Comparison of ENCODE assay signal across 30 mouse cellular contexts in genomic region chr13:112118564-112118963, GRCm38 (mm10).
DNase-seq lines count a peak whose midpoint lies in the region; ATAC-seq lines count a peak whose summit lies in the region.
"Had no signal": no experiment of that assay in that cellular context is flagged by ENCODE, and none has a peak within 500 bp of the region (broad histone marks: within the 10 kb centered on the region; RNA-seq: fewer than 3 reads in every experiment).

No protein-coding gene starts in this region.

- H3K9me3 ChIP-seq in heart, embryonic 13.5 days: no peaks in the 10 kb centered on the region
- H3K9me3 ChIP-seq in kidney, embryonic 15.5 days (replicated peaks): no peaks in the 10 kb centered on the region
- H3K9me3 ChIP-seq: embryonic facial prominence, embryonic 13.5 days; hindbrain, embryonic 12.5 days; intestine, embryonic 15.5 days; limb, embryonic 12.5 days; liver, embryonic 12.5 days; midbrain, embryonic 10.5 days; midbrain, embryonic 15.5 days; neural tube, embryonic 15.5 days; stomach, embryonic 15.5 days had no signal

- H3K4me2 ChIP-seq in heart, embryonic 13.5 days: no peak overlapping the region
- H3K4me2 ChIP-seq in kidney, embryonic 15.5 days: no peak overlapping the region
- H3K4me2 ChIP-seq: embryonic facial prominence, embryonic 13.5 days; hindbrain, embryonic 12.5 days; intestine, embryonic 15.5 days; limb, embryonic 12.5 days; liver, embryonic 12.5 days; midbrain, embryonic 15.5 days; neural tube, embryonic 15.5 days; stomach, embryonic 15.5 days had no signal

- intact Hi-C loops in heart, postnatal 14 days (cut with DNase I): no loop called here

- H3K36me3 ChIP-seq in heart, embryonic 13.5 days: no peaks in the 10 kb centered on the region
- H3K36me3 ChIP-seq in kidney, embryonic 15.5 days: no peaks in the 10 kb centered on the region
- H3K36me3 ChIP-seq: embryonic facial prominence, embryonic 13.5 days; hindbrain, embryonic 12.5 days; intestine, embryonic 15.5 days; limb, embryonic 12.5 days; liver, embryonic 12.5 days; midbrain, embryonic 10.5 days; midbrain, embryonic 15.5 days; neural tube, embryonic 15.5 days; stomach, embryonic 15.5 days had no signal

- H3K9ac ChIP-seq in heart, embryonic 13.5 days: no peak overlapping the region
- no peak overlapping the region for H3K9ac ChIP-seq in kidney, embryonic 15.5 days
- H3K9ac ChIP-seq: embryonic facial prominence, embryonic 13.5 days; hindbrain, embryonic 12.5 days; intestine, embryonic 15.5 days; limb, embryonic 12.5 days; liver, embryonic 12.5 days; liver, postnatal 0 days; midbrain, embryonic 15.5 days; neural tube, embryonic 15.5 days; stomach, embryonic 15.5 days had no signal

- ATAC-seq in heart, embryonic 13.5 days (ENCODE audit: extremely low read depth, insufficient number of reproducible peaks, low FRiP score, low TSS enrichment): no peak
- no peak for ATAC-seq in kidney, embryonic 15.5 days (replicated peaks; ENCODE audit: low FRiP score)
- ATAC-seq: activated CD4-positive, CD25-positive, alpha-beta regulatory T cell, adult 4 months; forebrain, embryonic 16.5 days; hindbrain, postnatal 0 days; intestine, embryonic 15.5 days; liver, embryonic 12.5 days; liver, postnatal 0 days; midbrain, embryonic 15.5 days had no signal

- 90% methylated on average over 3 of the region's 3 CpGs for WGBS in heart, embryonic 13.5 days
- WGBS in kidney, embryonic 15.5 days: 93% methylated on average over 3 of the region's 3 CpGs

- DNase-seq in cerebellum, adult 11-12 months: peak; percentile 21
- DNase-seq in cerebellum, adult 8-10 months: no peak
- no peak for DNase-seq in heart, postnatal 14 days
- peak; percentile 18 for DNase-seq in kidney, adult 18-20 months
- DNase-seq in lung, adult 18-20 months: peak; percentile 14 to 40
- no peak for DNase-seq in lung, postnatal 14 days
- DNase-seq: adrenal gland, adult 2 months; adrenal gland, postnatal 36 days; cerebellum, adult 9-10 months; gastrocnemius, postnatal 14 days; liver, postnatal 0 days; lung, postnatal 10 days; retina, postnatal 1 day; right cerebral cortex, postnatal 14 days had no signal

- H3K27ac ChIP-seq in heart, embryonic 13.5 days (replicated peaks): peak overlapping the region; percentile 76
- H3K27ac ChIP-seq in kidney, embryonic 15.5 days: no peak overlapping the region
- H3K27ac ChIP-seq: embryonic facial prominence, embryonic 13.5 days; hindbrain, embryonic 12.5 days; hindbrain, postnatal 0 days; intestine, embryonic 15.5 days; left cerebral cortex, adult 2 months; limb, embryonic 12.5 days; liver, embryonic 12.5 days; midbrain, embryonic 10.5 days; midbrain, embryonic 15.5 days; neural tube, embryonic 15.5 days; stomach, embryonic 15.5 days had no signal

- peaks cover 53% of the 10 kb centered on the region for H3K4me1 ChIP-seq in heart, embryonic 13.5 days
- H3K4me1 ChIP-seq in kidney, embryonic 15.5 days: peaks cover 67% of the 10 kb centered on the region
- H3K4me1 ChIP-seq: hindbrain, embryonic 12.5 days; liver, embryonic 12.5 days; midbrain, embryonic 15.5 days had no signal

- no peak overlapping the region for H3K4me3 ChIP-seq in heart, embryonic 13.5 days
- H3K4me3 ChIP-seq in kidney, embryonic 15.5 days (replicated peaks): no peak overlapping the region
- H3K4me3 ChIP-seq: embryonic facial prominence, embryonic 13.5 days; hindbrain, embryonic 12.5 days; intestine, embryonic 15.5 days; left cerebral cortex, adult 2 months; limb, embryonic 12.5 days; liver, embryonic 12.5 days; midbrain, embryonic 10.5 days; midbrain, embryonic 15.5 days; neural tube, embryonic 15.5 days; stomach, embryonic 15.5 days had no signal

- H3K27me3 ChIP-seq in heart, embryonic 13.5 days (replicated peaks): no peaks in the 10 kb centered on the region
- H3K27me3 ChIP-seq in kidney, embryonic 15.5 days: no peaks in the 10 kb centered on the region
- H3K27me3 ChIP-seq: CH12.LX; embryonic facial prominence, embryonic 13.5 days; hindbrain, embryonic 12.5 days; intestine, embryonic 15.5 days; limb, embryonic 12.5 days; midbrain, embryonic 15.5 days; neural tube, embryonic 15.5 days; stomach, embryonic 15.5 days had no signal

Comparison
In these comparisons a context has a peak if more than half of its experiments do, and no peak if none do; other contexts are left out.
1. DNase-seq: peak in cerebellum, adult 11-12 months (single experiment), kidney, adult 18-20 months (single experiment) and lung, adult 18-20 months (2 of 2); none in cerebellum, adult 8-10 months (single experiment), heart, postnatal 14 days (0 of 2) and lung, postnatal 14 days (single experiment).